Mouse (Mus musculus) bone marrow macrophage, adult 2 months (primary cell): ENCODE measurements around the gene Teddm1b. TPM values are rescaled to one million over a fixed set of nuclear protein-coding genes. Genes with fewer than 3 reads are reported as not detected.

ENCODE experiments used
- H3K27ac ChIP-seq: 2 replicates; pipeline ENCODE4 v1.5.1; 2012; ENCODE audit warnings: low read depth, low read length; ENCODE audit not compliant: insufficient read depth
- H3K4me1 ChIP-seq: 2 replicates; pipeline ENCODE4 v1.6.1; 2012; ENCODE audit warnings: low read length; ENCODE audit not compliant: control insufficient read depth, insufficient read depth
- H3K4me3 ChIP-seq: 2 replicates; pipeline ENCODE4 v1.5.1; 2012; ENCODE audit warnings: mild to moderate bottlenecking, low read length, moderate library complexity; ENCODE audit not compliant: insufficient read depth
- CTCF ChIP-seq: IDR thresholded peaks from 2 replicates; pipeline ENCODE4 v1.5.1; 2012; ENCODE audit warnings: low read depth, mild to moderate bottlenecking, low read length, moderate library complexity
- POLR2A ChIP-seq: IDR thresholded peaks from 2 replicates; pipeline ENCODE4 v1.6.1; 2012; ENCODE audit warnings: mild to moderate bottlenecking, low read depth, low read length, borderline replicate concordance
- polyA plus RNA-seq: library from polyadenylated mRNA; stranded (reverse); fragments of >200 nt; gene quantifications from 2 replicates; pipeline ENCODE4 v1.2.4, GENCODE M21; 2012; ENCODE audit not compliant: missing spikeins, insufficient read depth, insufficient read length

Gene Teddm1b
- polyA plus RNA-seq, 1 experiment: not detected

GRCm38 (mm10) chr1:153900860-153901730 lies 26.9 kb downstream of the Teddm1b start:
- Histone ChIP-seq H3K4me1 (peaks cover 9% of the 10 kb centered on the region), H3K27ac (peak overlapping the region; percentile 78), H3K4me3 (peak overlapping the region; percentile 95)
- no peak for TF ChIP-seq POLR2A
- no peak for TF ChIP-seq CTCF

DNA sequence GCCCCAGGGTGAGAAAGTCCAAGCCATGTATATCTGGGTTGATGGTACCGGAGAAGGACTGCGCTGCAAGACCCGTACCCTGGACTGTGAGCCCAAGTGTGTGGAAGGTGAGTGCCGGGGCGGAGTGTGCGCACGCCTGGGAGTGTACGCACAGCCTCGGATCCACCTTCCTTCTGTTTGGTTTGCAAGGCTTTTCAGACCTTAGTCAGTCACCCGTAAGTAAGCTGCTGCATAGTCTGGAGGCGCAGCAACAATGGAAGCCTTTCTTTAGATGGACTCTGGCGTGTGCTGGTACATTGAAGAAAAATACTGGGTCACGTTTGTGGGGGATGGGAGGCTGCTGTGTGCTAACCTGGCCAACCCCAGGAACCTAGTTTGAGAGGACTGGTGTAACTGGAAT lies 28.9 kb downstream of the Teddm1b start:
- TF ChIP-seq POLR2A (no peak), CTCF (no peak)
- no peak overlapping the region for H3K27ac ChIP-seq
- H3K4me1 ChIP-seq: peaks cover 9% of the 10 kb centered on the region
- no peak overlapping the region for H3K4me3 ChIP-seq

DNA sequence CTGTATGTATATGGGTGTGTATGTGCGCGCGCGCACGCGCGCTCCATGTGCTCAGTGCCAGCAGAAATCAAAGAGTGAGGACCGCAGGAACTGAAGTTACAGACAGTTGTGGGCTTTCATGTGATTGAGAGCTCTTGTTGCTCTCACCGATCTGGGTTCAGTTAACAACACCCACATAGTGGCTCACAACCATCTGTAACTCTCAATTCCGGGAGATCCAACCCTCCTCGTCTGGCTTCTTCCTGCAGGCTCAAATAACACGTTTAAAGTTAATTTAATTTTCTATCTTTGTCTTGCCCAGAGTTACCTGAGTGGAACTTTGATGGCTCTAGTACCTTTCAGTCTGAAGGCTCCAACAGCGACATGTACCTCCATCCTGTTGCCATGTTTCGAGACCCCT lies 30.1 kb downstream of the Teddm1b start:
- TF ChIP-seq POLR2A (no peak), CTCF (no peak)
- peaks cover 4% of the 10 kb centered on the region for H3K4me1 ChIP-seq
- H3K27ac ChIP-seq: no peak overlapping the region
- H3K4me3 ChIP-seq: no peak overlapping the region

GRCm38 (mm10) chr1:153905884-153906283 lies 31.7 kb downstream of the Teddm1b start:
- H3K4me3 ChIP-seq: no peak overlapping the region
- H3K27ac ChIP-seq: no peak overlapping the region
- peaks cover 17% of the 10 kb centered on the region for H3K4me1 ChIP-seq
- TF ChIP-seq CTCF (no peak), POLR2A (no peak)

DNA sequence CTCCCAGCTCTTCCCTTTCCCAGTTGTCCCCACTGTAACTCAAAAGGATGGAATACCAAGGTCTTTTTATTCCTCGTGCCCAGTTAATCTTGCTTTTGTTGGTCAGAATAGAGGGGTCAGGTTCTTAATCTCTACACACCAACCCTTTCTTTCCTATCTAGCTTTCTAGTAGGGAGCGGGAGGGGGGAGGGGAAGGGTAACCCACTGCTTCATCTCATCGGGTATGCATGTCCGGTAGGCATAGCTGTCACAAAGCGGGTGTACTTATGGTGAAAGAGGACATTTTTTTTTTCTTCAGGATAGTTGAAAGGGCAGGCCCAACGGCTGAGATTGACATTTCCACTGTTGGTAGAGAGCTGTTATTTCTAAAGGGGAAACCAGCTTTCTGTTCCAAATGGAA lies 34.1 kb downstream of the Teddm1b start:
- H3K27ac ChIP-seq: no peak overlapping the region
- peaks cover 17% of the 10 kb centered on the region for H3K4me1 ChIP-seq
- no peak overlapping the region for H3K4me3 ChIP-seq
- TF ChIP-seq CTCF (no peak), POLR2A (no peak)

- Histone ChIP-seq H3K27ac (no peak overlapping the region), H3K4me1 (peaks cover 20% of the 10 kb centered on the region), H3K4me3 (no peak overlapping the region)
- TF ChIP-seq CTCF (no peak), POLR2A (no peak)
These were observed 34.6 kb downstream of the Teddm1b start for GRCm38 (mm10) chr1:153908741-153909140.

GRCm38 (mm10) chr1:153909213-153909962 lies 35.2 kb downstream of the Teddm1b start:
- peaks cover 23% of the 10 kb centered on the region for H3K4me1 ChIP-seq
- peak overlapping the region; percentile 54 for H3K27ac ChIP-seq
- H3K4me3 ChIP-seq: no peak overlapping the region
- no peak for TF ChIP-seq POLR2A
- no peak for TF ChIP-seq CTCF

- H3K27ac ChIP-seq: peak overlapping the region; percentile 54
These were observed 35.8 kb downstream of the Teddm1b start for GRCm38 (mm10) chr1:153909963-153910291.

GRCm38 (mm10) chr1:153910423-153910822 lies 36.3 kb downstream of the Teddm1b start:
- TF ChIP-seq POLR2A (no peak), CTCF (no peak)
- Histone ChIP-seq H3K27ac (peak overlapping the region; percentile 66), H3K4me3 (no peak overlapping the region)

More at GRCm38 (mm10) chr1:153909963-153910291, 35.8 kb downstream of the Teddm1b start:
- Histone ChIP-seq H3K4me3 (no peak overlapping the region), H3K4me1 (peaks cover 27% of the 10 kb centered on the region)
- TF ChIP-seq POLR2A (no peak), CTCF (no peak)

GRCm38 (mm10) chr1:153911276-153911795 lies 37.2 kb downstream of the Teddm1b start:
- Histone ChIP-seq H3K27ac (no peak overlapping the region), H3K4me1 (peaks cover 27% of the 10 kb centered on the region), H3K4me3 (no peak overlapping the region)
- TF ChIP-seq POLR2A: no peak
- no peak for TF ChIP-seq CTCF

More at GRCm38 (mm10) chr1:153910423-153910822, 36.3 kb downstream of the Teddm1b start:
- peaks cover 27% of the 10 kb centered on the region for H3K4me1 ChIP-seq
